Mouse (Mus musculus): ENCODE results near the gene Rhbdf1. TPM values are rescaled to one million over a fixed set of nuclear protein-coding genes. Genes with fewer than 3 reads are reported as not detected.
"Not testable (repeated sequence)": the region's sequence is repeated elsewhere in the genome, so short reads cannot be mapped to it uniquely, and the experiment has no call there.

The Rhbdf1 gene
- polyA plus RNA-seq, 1 experiment, result 4.7 TPM

DNA sequence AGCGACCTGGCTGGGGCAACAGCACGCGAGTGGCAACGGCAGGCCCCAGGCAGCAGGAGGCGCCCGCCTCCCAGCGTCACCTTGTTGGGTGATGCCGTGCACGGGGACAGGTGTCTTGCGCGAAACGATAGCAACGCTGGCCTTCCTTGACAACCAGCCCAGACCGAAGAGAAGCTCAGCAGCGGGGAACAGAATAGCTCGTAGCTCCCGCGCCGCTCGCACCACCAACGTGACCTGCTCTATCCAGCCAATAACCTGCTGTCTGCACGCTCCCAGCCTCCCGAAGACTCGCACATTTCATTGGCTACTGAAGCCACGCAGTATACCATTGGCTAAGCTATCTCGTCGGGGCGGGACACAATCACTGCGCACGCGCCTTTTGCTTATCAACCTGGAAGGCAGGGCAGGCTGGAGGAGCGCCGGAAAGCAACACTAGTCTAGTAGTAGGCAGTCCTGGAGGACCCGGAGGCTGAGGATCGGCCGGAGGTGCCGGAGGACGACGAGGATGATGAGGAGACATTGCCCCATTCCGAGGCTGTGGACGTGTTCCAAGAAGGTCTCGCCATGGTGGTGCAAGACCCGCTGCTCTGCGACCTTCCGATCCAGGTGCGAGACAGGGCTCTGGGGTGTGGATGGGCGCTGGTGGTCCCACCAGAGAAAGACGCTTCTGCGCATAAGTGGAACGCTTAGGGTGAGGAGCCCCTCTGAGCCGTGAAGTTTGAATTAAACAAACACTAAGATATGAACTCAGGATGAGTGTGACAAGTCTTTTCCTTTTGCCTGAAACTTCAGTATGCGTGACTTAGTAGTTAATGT is 16.8 kb downstream of the Rhbdf1 start, which contains the start of gene Snrnp25:
Gene Snrnp25 (plus strand): TSS at position 358 of the 816 bp plus-strand sequence.
- 0 out of 2 replicates have a peak within 1 kb of the TSS, but pooled peaks have one; percentile 24 for H3K27ac ChIP-seq (ENCODE audit: insufficient read depth, low read depth, low read length)

DNA sequence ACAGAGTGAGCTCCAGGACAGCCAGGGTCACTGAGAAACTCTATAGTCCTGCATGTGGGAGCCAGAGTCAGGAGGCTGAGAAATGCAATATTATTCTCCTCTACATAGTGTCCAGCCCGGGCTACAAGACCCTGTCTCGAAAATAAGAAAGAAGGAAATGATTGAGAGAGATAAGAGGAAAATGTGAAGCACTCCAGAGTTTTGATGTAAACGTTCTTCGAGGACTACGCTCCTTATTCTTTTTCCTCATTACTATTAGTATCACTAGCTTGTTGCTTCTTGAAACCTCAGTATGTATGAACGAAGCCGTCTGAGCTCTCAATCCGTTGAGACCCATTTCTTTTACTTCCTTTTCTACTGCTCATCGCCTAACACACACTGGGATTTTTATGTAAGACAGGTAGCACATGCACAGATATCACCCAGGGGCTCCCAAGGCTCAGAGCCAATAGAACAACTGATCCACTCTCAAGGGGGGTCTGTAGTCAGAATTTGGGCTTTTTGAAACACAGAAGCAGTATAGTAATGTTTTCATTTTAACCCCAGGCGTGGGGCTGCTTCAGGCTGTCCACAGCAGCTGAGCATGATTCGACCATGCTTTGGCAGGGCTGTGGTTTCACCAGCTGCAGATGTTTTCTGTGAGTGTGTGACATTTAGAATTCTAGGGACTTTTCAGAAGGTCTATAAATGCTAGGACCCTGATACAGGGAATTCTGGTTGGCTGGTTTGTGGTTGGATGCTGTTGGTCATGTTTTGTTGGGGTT is 20.0 kb downstream of the Rhbdf1 start:
- TF ChIP-seq POLR2A (IDR thresholded peaks at IDR 0.05; ENCODE audit: borderline replicate concordance, low read depth, low read length) (no peak), CTCF (IDR thresholded peaks at IDR 0.05; ENCODE audit: low read depth, low read length) (no peak)
- H3K27ac ChIP-seq (ENCODE audit: insufficient read depth, low read depth, low read length), result no peak overlapping the region
- H3K4me1 ChIP-seq (ENCODE audit: control insufficient read depth, insufficient read depth, low read length), result peaks cover 3% of the 10 kb centered on the region; the same call in 1 of the 2 replicates
- H3K4me3 ChIP-seq (ENCODE audit: insufficient read depth, low read length), result no peak overlapping the region

More for the DNA sequence above, 16.8 kb downstream of the Rhbdf1 start, which contains the start of gene Snrnp25:
- Histone ChIP-seq H3K4me3 (ENCODE audit: insufficient read depth, low read length) (peak within 1 kb of the TSS; percentile 98), H3K4me1 (ENCODE audit: control insufficient read depth, insufficient read depth, low read length) (peaks cover 3% of the 10 kb centered on the region; the same call in 1 of the 2 replicates)
- TF ChIP-seq CTCF (IDR thresholded peaks at IDR 0.05; ENCODE audit: low read depth, low read length) (peak; percentile 20; the same call in 1 of the 2 replicates), POLR2A (IDR thresholded peaks at IDR 0.05; ENCODE audit: borderline replicate concordance, low read depth, low read length) (no peak)

DNA sequence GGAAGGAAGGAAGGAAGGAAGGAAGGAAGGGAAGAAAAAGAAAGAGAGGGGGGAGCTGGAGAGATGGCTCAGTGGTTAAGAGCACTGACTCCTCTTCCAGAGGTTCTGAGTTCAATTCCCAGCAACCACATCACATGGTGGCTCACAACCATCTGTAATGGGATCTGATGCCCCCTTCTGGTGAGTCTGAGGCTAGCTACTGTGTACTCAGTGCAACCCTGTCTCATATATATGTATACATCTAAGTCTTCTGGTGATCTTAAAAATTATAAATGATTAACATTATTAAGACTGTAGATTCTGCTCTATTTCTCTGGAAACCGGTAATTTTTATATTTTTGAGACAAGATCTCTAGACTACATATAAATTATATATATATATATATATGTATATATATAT is 21.1 kb downstream of the Rhbdf1 start:
- H3K27ac ChIP-seq (ENCODE audit: insufficient read depth, low read depth, low read length); H3K4me1 ChIP-seq (ENCODE audit: control insufficient read depth, insufficient read depth, low read length); H3K4me3 ChIP-seq (ENCODE audit: insufficient read depth, low read length): not testable (repeated sequence)

DNA sequence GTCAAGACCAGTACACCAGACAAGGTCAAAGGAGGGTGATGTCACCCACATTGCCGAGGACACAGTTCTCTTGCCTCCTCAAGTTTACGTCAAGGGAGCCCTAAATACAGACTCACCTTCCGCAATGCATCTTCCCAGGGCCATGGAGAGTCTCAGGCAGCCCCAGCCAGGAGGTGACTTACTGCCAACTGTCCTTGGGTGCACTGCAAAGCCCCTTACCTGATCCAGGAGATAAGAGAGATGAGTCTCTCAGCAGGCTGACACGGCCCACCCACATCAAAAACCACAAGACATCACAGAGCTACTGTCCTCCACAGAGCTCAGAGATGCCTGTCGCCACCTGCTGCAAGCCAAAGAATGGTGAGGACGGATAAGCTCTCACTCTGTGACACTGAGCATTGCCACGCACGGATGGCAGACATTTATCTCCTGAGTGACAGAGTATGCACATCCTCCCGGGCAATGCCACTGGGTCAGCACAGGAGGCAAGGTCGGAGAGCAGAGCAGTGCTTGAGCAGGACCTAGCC is 22.0 kb downstream of the Rhbdf1 start, which contains the start of gene Il9r:
Gene Il9r (minus strand): TSS at position 205 of the 527 bp plus-strand sequence.
- H3K27ac ChIP-seq (ENCODE audit: insufficient read depth, low read depth, low read length), result no peak within 1 kb of the TSS
- no peak within 1 kb of the TSS for H3K4me3 ChIP-seq (ENCODE audit: insufficient read depth, low read length)

DNA sequence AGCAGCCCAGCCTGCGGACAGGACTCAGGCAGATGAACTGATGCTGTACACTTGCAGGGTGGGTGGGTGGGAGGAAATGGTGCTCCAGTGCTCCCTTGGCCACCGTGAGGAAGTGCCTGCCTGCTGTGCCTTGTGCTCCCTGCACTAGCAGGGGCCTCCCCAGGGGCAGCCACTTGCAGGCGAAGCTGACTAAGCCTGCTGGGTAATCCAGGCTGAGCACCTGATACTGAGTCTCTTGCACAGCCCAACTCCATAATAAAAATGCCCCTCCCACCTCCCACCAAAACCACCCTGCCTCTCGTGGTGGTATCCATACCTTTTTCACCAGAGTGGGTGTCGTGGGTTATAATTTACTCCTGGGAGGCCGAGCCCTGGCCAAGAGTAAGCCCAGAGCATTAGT is 22.9 kb downstream of the Rhbdf1 start:
- no peak for TF ChIP-seq POLR2A (IDR thresholded peaks at IDR 0.05; ENCODE audit: borderline replicate concordance, low read depth, low read length)
- TF ChIP-seq CTCF (IDR thresholded peaks at IDR 0.05; ENCODE audit: low read depth, low read length), result no peak
- Histone ChIP-seq H3K4me1 (ENCODE audit: control insufficient read depth, insufficient read depth, low read length) (no peaks in the 10 kb centered on the region), H3K27ac (ENCODE audit: insufficient read depth, low read depth, low read length) (no peak overlapping the region), H3K4me3 (ENCODE audit: insufficient read depth, low read length) (no peak overlapping the region)

More for the DNA sequence above, 22.0 kb downstream of the Rhbdf1 start, which contains the start of gene Il9r:
- TF ChIP-seq CTCF (IDR thresholded peaks at IDR 0.05; ENCODE audit: low read depth, low read length), result no peak
- no peak for TF ChIP-seq POLR2A (IDR thresholded peaks at IDR 0.05; ENCODE audit: borderline replicate concordance, low read depth, low read length)
- no peaks in the 10 kb centered on the region for H3K4me1 ChIP-seq (ENCODE audit: control insufficient read depth, insufficient read depth, low read length)

DNA sequence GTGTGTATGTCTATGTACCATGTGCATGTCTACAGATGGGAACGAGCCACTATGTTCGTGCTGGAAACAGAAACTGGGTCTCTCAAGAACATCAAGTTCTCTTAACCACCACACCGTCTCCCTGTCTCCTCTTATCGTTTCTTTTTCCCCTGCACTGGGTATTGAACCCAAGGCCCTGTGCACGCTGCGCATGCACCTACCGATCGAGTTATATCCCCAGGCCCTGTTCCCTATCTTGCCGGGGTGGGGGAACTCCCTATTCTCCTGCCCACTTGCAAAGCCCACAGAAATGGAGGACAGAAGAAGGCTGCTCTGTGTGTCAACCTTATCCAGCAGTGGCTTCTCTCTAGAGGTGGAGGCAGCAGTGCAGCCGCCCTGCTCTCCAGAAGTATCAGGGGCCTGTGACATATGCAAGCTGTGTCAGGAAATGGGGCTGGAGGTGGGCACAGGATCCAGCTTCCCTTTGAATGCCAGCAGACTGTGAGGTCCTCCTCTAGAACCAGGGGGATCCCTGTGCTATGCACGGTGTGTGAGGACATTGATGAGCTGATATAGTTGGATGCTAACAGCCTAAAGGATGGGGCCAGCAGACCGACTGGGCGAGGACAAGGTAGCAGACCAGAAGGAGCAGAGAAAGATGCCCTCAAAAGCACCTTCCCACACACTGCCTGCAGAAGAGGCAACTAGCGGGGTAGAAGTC is 23.7 kb downstream of the Rhbdf1 start:
- H3K27ac ChIP-seq (ENCODE audit: insufficient read depth, low read depth, low read length), result no peak overlapping the region
- H3K4me3 ChIP-seq (ENCODE audit: insufficient read depth, low read length), result no peak overlapping the region
- H3K4me1 ChIP-seq (ENCODE audit: control insufficient read depth, insufficient read depth, low read length), result no peaks in the 10 kb centered on the region
- TF ChIP-seq POLR2A (IDR thresholded peaks at IDR 0.05; ENCODE audit: borderline replicate concordance, low read depth, low read length), result no peak
- no peak for TF ChIP-seq CTCF (IDR thresholded peaks at IDR 0.05; ENCODE audit: low read depth, low read length)

DNA sequence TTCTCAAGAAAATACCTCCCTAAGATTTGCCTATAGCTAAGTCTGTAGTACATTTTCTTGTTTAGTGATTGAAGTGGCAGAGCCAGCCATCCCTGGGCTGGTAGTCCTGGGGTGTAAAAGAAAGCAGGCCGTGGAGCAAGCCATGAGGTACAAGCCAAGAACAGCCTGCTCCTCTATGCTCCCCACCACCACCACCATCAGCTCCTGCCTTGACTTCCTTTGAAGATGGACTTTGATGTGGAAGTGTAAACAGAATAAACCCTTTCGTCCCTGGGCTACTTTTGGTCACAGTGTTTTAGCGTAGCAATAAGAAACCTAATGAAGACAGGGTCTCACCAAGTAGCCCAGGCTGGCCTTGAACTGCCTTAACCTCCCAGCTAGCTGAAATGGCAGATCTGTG is 24.3 kb downstream of the Rhbdf1 start:
- H3K4me3 ChIP-seq (ENCODE audit: insufficient read depth, low read length), result no peak overlapping the region
- TF ChIP-seq POLR2A (IDR thresholded peaks at IDR 0.05; ENCODE audit: borderline replicate concordance, low read depth, low read length), result no peak
- no peak for TF ChIP-seq CTCF (IDR thresholded peaks at IDR 0.05; ENCODE audit: low read depth, low read length)
- H3K27ac ChIP-seq (ENCODE audit: insufficient read depth, low read depth, low read length), result no peak overlapping the region
- no peaks in the 10 kb centered on the region for H3K4me1 ChIP-seq (ENCODE audit: control insufficient read depth, insufficient read depth, low read length)

DNA sequence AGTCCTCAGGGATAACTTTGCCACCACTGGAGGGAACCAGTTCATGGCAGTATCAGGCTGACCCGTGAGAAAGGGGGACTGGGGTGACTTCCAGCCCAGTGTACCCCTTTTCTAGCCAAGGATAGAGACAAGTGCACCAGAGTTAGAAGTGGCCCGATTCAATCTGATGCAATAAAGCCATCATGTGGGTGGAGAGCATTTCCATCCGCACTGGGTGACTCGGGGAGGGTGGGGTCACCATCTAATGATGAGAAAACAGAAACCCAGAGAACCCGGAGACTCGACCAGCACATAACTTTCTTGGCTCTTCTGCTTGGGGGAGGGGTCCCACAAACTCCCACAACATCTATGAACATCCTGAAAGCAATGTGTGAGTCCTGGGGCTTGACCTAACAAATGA is 25.4 kb downstream of the Rhbdf1 start:
- H3K4me1 ChIP-seq (ENCODE audit: control insufficient read depth, insufficient read depth, low read length), result no peaks in the 10 kb centered on the region
- H3K4me3 ChIP-seq (ENCODE audit: insufficient read depth, low read length), result no peak overlapping the region
- no peak overlapping the region for H3K27ac ChIP-seq (ENCODE audit: insufficient read depth, low read depth, low read length)
- TF ChIP-seq POLR2A (IDR thresholded peaks at IDR 0.05; ENCODE audit: borderline replicate concordance, low read depth, low read length), result no peak
- no peak for TF ChIP-seq CTCF (IDR thresholded peaks at IDR 0.05; ENCODE audit: low read depth, low read length)

DNA sequence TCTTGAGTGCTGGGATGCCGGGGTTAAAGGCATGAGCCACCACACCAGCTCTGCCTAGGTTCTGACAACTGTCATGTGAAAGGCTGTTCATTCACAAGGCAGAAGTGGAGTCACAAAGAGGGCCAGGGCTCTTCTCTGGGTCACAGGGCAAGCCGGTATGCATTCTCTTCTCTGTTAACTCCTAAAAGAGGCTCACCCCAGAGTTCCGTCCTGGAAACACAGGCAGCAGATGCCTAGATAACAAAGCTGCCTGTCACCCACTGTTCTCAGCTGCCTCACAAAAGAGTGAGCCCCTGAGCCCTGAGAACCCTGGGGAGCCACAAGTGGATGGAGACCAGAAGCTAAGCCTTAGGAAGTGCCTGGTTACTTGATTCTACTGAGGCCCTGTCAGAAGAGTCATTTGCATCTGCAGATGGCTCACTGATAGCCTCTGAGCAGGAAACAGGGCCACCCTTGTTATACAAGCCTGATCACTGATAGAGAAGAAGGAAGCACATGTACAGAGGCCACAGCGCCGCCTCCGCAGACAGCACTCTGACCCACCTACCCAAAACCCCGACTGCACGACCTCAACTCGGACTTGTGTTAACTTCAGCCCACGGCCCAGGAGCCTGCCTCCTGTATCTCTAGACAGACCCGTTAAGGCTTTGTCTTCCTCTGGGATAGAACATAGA is 26.1 kb downstream of the Rhbdf1 start:
- H3K4me1 ChIP-seq (ENCODE audit: control insufficient read depth, insufficient read depth, low read length), result no peaks in the 10 kb centered on the region
- TF ChIP-seq CTCF (IDR thresholded peaks at IDR 0.05; ENCODE audit: low read depth, low read length) (no peak), POLR2A (IDR thresholded peaks at IDR 0.05; ENCODE audit: borderline replicate concordance, low read depth, low read length) (no peak)
- no peak overlapping the region for H3K4me3 ChIP-seq (ENCODE audit: insufficient read depth, low read length)
- no peak overlapping the region for H3K27ac ChIP-seq (ENCODE audit: insufficient read depth, low read depth, low read length)

Data from bone marrow macrophage, adult 2 months (primary cell).